Mouse (Mus musculus) heart, embryonic 11.5 days (tissue): Measurements from ENCODE around the gene Kcnj6. TPM values are rescaled to one million over a fixed set of nuclear protein-coding genes. Genes with fewer than 3 reads are reported as not detected.

Experiments used
- ATAC-seq: fragments of 200-750 bp; cut with Nextera tagmentation; replicated peaks from 2 replicates; pipeline ENCODE4 v1.8.0; 2017; ENCODE audit warnings: moderate library complexity; ENCODE audit not compliant: insufficient number of reproducible peaks, low FRiP score, low TSS enrichment
- H3K27ac ChIP-seq: fragments of 300-500 bp; sonication (generic); 2 replicates; pipeline ENCODE4 v1.5.1; 2014; ENCODE audit warnings: mild to moderate bottlenecking, low read depth, low read length
- H3K27me3 ChIP-seq: fragments of 300-500 bp; sonication (generic); 2 replicates; pipeline ENCODE4 v1.6.1; 2014; ENCODE audit warnings: mild to moderate bottlenecking, low read length, mixed read lengths; ENCODE audit not compliant: control insufficient read depth, insufficient read depth
- H3K36me3 ChIP-seq: fragments of 300-500 bp; sonication (generic); 2 replicates; pipeline ENCODE4 v1.6.1; 2014; ENCODE audit warnings: mild to moderate bottlenecking, low read length, moderate library complexity, mixed read lengths; ENCODE audit not compliant: control insufficient read depth, insufficient read depth
- H3K4me1 ChIP-seq: fragments of 300-500 bp; sonication (generic); 2 replicates; pipeline ENCODE4 v1.6.1; 2014; ENCODE audit warnings: low read length; ENCODE audit not compliant: control insufficient read depth, insufficient read depth
- H3K4me2 ChIP-seq: fragments of 300-500 bp; sonication (generic); 2 replicates; pipeline ENCODE4 v1.6.1; 2014; ENCODE audit warnings: mild to moderate bottlenecking, moderate library complexity
- H3K4me3 ChIP-seq: fragments of 300-500 bp; sonication (generic); 2 replicates; pipeline ENCODE4 v1.5.1; 2014; ENCODE audit warnings: low read depth, low read length
- H3K9ac ChIP-seq: fragments of 300-500 bp; sonication (generic); 2 replicates; pipeline ENCODE4 v1.6.1; 2014; ENCODE audit warnings: mild to moderate bottlenecking, low read depth, low read length, moderate library complexity
- H3K9me3 ChIP-seq: fragments of 300-500 bp; sonication (generic); replicated peaks from 2 replicates; pipeline ENCODE4 v1.6.1; 2016; ENCODE audit warnings: low read length; ENCODE audit not compliant: control insufficient read depth
- WGBS: fragments of 180-500 bp; shearing (Covaris S2); extraction: QIAGEN DNeasy Blood & Tissue Kit; methylation state at CpG from one replicate; pipeline ENCODE4 v1.1.7; 2014; ENCODE audit not compliant: insufficient replicate concordance; 5-methylcytosine and 5-hydroxymethylcytosine counted together
- polyA plus RNA-seq: library from polyadenylated mRNA; unstranded; fragments of >200 nt; fragmentation: Nextera tagmentation; extraction: Ambion mirVana; gene quantifications from 2 replicates; pipeline ENCODE4 v1.2.1, GENCODE M21; 2014

Kcnj6 gene
- polyA plus RNA-seq, 1 experiment from 2014 or later: 0.19 TPM

GRCm38 (mm10) chr16:94793041-94793440 lies 204.5 kb downstream of the Kcnj6 start:
- no peaks in the 10 kb centered on the region for H3K9me3 ChIP-seq
- H3K4me2 ChIP-seq: no peak overlapping the region
- no peaks in the 10 kb centered on the region for H3K36me3 ChIP-seq
- H3K27me3 ChIP-seq: peaks cover 10% of the 10 kb centered on the region; the same call in 1 of the 2 replicates
- no peak for ATAC-seq
- H3K9ac ChIP-seq: no peak overlapping the region
- H3K27ac ChIP-seq: no peak overlapping the region
- H3K4me3 ChIP-seq: no peak overlapping the region
- no peaks in the 10 kb centered on the region for H3K4me1 ChIP-seq
- 62% methylated on average over 7 of the region's 7 CpGs for WGBS

GRCm38 (mm10) chr16:94789958-94790357 lies 207.5 kb downstream of the Kcnj6 start:
- Histone ChIP-seq H3K4me3 (no peak overlapping the region), H3K4me2 (no peak overlapping the region), H3K4me1 (no peaks in the 10 kb centered on the region), H3K9ac (no peak overlapping the region), H3K9me3 (no peaks in the 10 kb centered on the region), H3K27me3 (peaks cover 10% of the 10 kb centered on the region; the same call in 1 of the 2 replicates), H3K36me3 (no peaks in the 10 kb centered on the region), H3K27ac (no peak overlapping the region)
- no peak for ATAC-seq
- WGBS: 24% methylated on average over 6 of the region's 6 CpGs

GRCm38 (mm10) chr16:94788716-94789115 lies 208.8 kb downstream of the Kcnj6 start:
- Histone ChIP-seq H3K9ac (no peak overlapping the region), H3K4me2 (no peak overlapping the region), H3K27ac (no peak overlapping the region), H3K4me3 (no peak overlapping the region), H3K9me3 (no peaks in the 10 kb centered on the region), H3K27me3 (peaks cover 10% of the 10 kb centered on the region; the same call in 1 of the 2 replicates), H3K4me1 (no peaks in the 10 kb centered on the region), H3K36me3 (no peaks in the 10 kb centered on the region)
- 78% methylated on average over 7 of the region's 7 CpGs for WGBS
- no peak for ATAC-seq

GRCm38 (mm10) chr16:94788165-94788564 lies 209.3 kb downstream of the Kcnj6 start:
- H3K27me3 ChIP-seq: peaks cover 10% of the 10 kb centered on the region; the same call in 1 of the 2 replicates
- no peaks in the 10 kb centered on the region for H3K36me3 ChIP-seq
- H3K27ac ChIP-seq: no peak overlapping the region
- WGBS: 8% methylated on average over 16 of the region's 16 CpGs
- ATAC-seq: no peak
- H3K4me3 ChIP-seq: no peak overlapping the region
- no peak overlapping the region for H3K9ac ChIP-seq
- H3K9me3 ChIP-seq: no peaks in the 10 kb centered on the region
- H3K4me1 ChIP-seq: no peaks in the 10 kb centered on the region
- H3K4me2 ChIP-seq: no peak overlapping the region

- Histone ChIP-seq H3K4me2 (no peak overlapping the region), H3K27ac (no peak overlapping the region), H3K4me1 (no peaks in the 10 kb centered on the region), H3K9me3 (no peaks in the 10 kb centered on the region), H3K36me3 (no peaks in the 10 kb centered on the region), H3K27me3 (peaks cover 5% of the 10 kb centered on the region; the same call in 1 of the 2 replicates), H3K4me3 (no peak overlapping the region), H3K9ac (no peak overlapping the region)
- WGBS: 78% methylated on average over 5 of the region's 5 CpGs
- ATAC-seq: no peak
Measured at GRCm38 (mm10) chr16:94785873-94786272, 211.6 kb downstream of the Kcnj6 start.

GRCm38 (mm10) chr16:94783696-94784095 lies 213.8 kb downstream of the Kcnj6 start:
- Histone ChIP-seq H3K27ac (no peak overlapping the region), H3K9me3 (no peaks in the 10 kb centered on the region), H3K36me3 (no peaks in the 10 kb centered on the region), H3K4me1 (no peaks in the 10 kb centered on the region), H3K27me3 (peaks cover 3% of the 10 kb centered on the region; the same call in 1 of the 2 replicates), H3K4me2 (no peak overlapping the region), H3K4me3 (no peak overlapping the region), H3K9ac (no peak overlapping the region)
- ATAC-seq: no peak
- 57% methylated on average over 7 of the region's 7 CpGs for WGBS

- Histone ChIP-seq H3K9me3 (no peaks in the 10 kb centered on the region), H3K4me2 (no peak overlapping the region), H3K27me3 (no peaks in the 10 kb centered on the region), H3K4me3 (no peak overlapping the region), H3K4me1 (no peaks in the 10 kb centered on the region), H3K36me3 (no peaks in the 10 kb centered on the region), H3K27ac (no peak overlapping the region), H3K9ac (no peak overlapping the region)
- no peak for ATAC-seq
- WGBS: 80% methylated on average over 24 of the region's 24 CpGs
Measured at GRCm38 (mm10) chr16:94782110-94782946, 215.2 kb downstream of the Kcnj6 start.

- no peak overlapping the region for H3K9ac ChIP-seq
- no peaks in the 10 kb centered on the region; the same call in 1 of the 2 replicates for H3K4me1 ChIP-seq
- no peaks in the 10 kb centered on the region for H3K27me3 ChIP-seq
- 62% methylated on average over 5 of the region's 5 CpGs for WGBS
- no peaks in the 10 kb centered on the region for H3K36me3 ChIP-seq
- no peaks in the 10 kb centered on the region for H3K9me3 ChIP-seq
- no peak for ATAC-seq
- no peak overlapping the region for H3K4me3 ChIP-seq
- no peak overlapping the region for H3K4me2 ChIP-seq
- no peak overlapping the region for H3K27ac ChIP-seq
Measured at GRCm38 (mm10) chr16:94773928-94774327, 223.6 kb downstream of the Kcnj6 start.

GRCm38 (mm10) chr16:94767606-94768005 lies 229.9 kb downstream of the Kcnj6 start:
- WGBS: 69% methylated on average over 6 of the region's 6 CpGs
- H3K4me2 ChIP-seq: no peak overlapping the region
- H3K27ac ChIP-seq: no peak overlapping the region
- no peaks in the 10 kb centered on the region for H3K9me3 ChIP-seq
- H3K9ac ChIP-seq: no peak overlapping the region
- no peaks in the 10 kb centered on the region for H3K36me3 ChIP-seq
- ATAC-seq: no peak
- no peak overlapping the region for H3K4me3 ChIP-seq
- H3K4me1 ChIP-seq: no peaks in the 10 kb centered on the region; the same call in 1 of the 2 replicates
- no peaks in the 10 kb centered on the region for H3K27me3 ChIP-seq
